Mouse (Mus musculus): ENCODE results near the gene Ndufaf8. TPM values are rescaled to one million over a fixed set of nuclear protein-coding genes. Genes with fewer than 3 reads are reported as not detected.

Gene Ndufaf8
- polyA plus RNA-seq, 1 experiment from 2014 or later = 63.4 TPM

- Histone ChIP-seq H3K4me2 (ENCODE audit: low read depth, low read length) (no peak overlapping the region), H3K9me3 (ENCODE audit: low read length) (no peaks in the 10 kb centered on the region), H3K36me3 (replicated peaks; ENCODE audit: insufficient read depth, low read length) (peaks cover 7% of the 10 kb centered on the region; the same call in 1 of the 2 replicates), H3K4me1 (ENCODE audit: insufficient read depth) (peaks cover 13% of the 10 kb centered on the region), H3K27me3 (ENCODE audit: insufficient read depth, low read length) (no peaks in the 10 kb centered on the region), H3K9ac (replicated peaks) (no peak overlapping the region), H3K27ac (ENCODE audit: low read depth) (no peak overlapping the region), H3K4me3 (ENCODE audit: low read depth, low read length) (no peak overlapping the region)
- ATAC-seq = no peak
- no peak for DNase-seq
- no peak for TF ChIP-seq EP300 (IDR thresholded peaks at IDR 0.05; ENCODE audit: low read depth)
- TF ChIP-seq CTCF (IDR thresholded peaks at IDR 0.05; ENCODE audit: low read depth) = peak; percentile 21; the same call in 1 of the 2 replicates
- 77% methylated on average over 17 of the region's 17 CpGs for WGBS (ENCODE audit: insufficient replicate concordance)
Measured at GRCm38 (mm10) chr11:120067834-120068233, 30.9 kb upstream of the Ndufaf8 start.

GRCm38 (mm10) chr11:120069261-120069660 lies 29.5 kb upstream of the Ndufaf8 start:
- Histone ChIP-seq H3K4me1 (ENCODE audit: insufficient read depth) (peaks cover 13% of the 10 kb centered on the region), H3K36me3 (replicated peaks; ENCODE audit: insufficient read depth, low read length) (peaks cover 7% of the 10 kb centered on the region; the same call in 1 of the 2 replicates), H3K27me3 (ENCODE audit: insufficient read depth, low read length) (no peaks in the 10 kb centered on the region), H3K9ac (replicated peaks) (no peak overlapping the region), H3K9me3 (ENCODE audit: low read length) (no peaks in the 10 kb centered on the region), H3K4me3 (ENCODE audit: low read depth, low read length) (no peak overlapping the region), H3K4me2 (ENCODE audit: low read depth, low read length) (no peak overlapping the region), H3K27ac (ENCODE audit: low read depth) (no peak overlapping the region)
- ATAC-seq (no peak), DNase-seq (no peak)
- TF ChIP-seq EP300 (IDR thresholded peaks at IDR 0.05; ENCODE audit: low read depth) (no peak), CTCF (IDR thresholded peaks at IDR 0.05; ENCODE audit: low read depth) (no peak)
- WGBS (ENCODE audit: insufficient replicate concordance) = 73% methylated on average over 11 of the region's 11 CpGs

- H3K4me2 ChIP-seq (ENCODE audit: low read depth, low read length) = no peak overlapping the region
- ATAC-seq (no peak), DNase-seq (no peak)
- H3K27me3 ChIP-seq (ENCODE audit: insufficient read depth, low read length) = no peaks in the 10 kb centered on the region
- H3K9ac ChIP-seq (replicated peaks) = no peak overlapping the region
- WGBS (ENCODE audit: insufficient replicate concordance) = 90% methylated on average over 26 of the region's 27 CpGs
- TF ChIP-seq CTCF (IDR thresholded peaks at IDR 0.05; ENCODE audit: low read depth) (no peak), EP300 (IDR thresholded peaks at IDR 0.05; ENCODE audit: low read depth) (no peak)
- no peak overlapping the region for H3K4me3 ChIP-seq (ENCODE audit: low read depth, low read length)
- H3K9me3 ChIP-seq (ENCODE audit: low read length) = no peaks in the 10 kb centered on the region
- H3K36me3 ChIP-seq (replicated peaks; ENCODE audit: insufficient read depth, low read length) = peaks cover 7% of the 10 kb centered on the region; the same call in 1 of the 2 replicates
- H3K27ac ChIP-seq (ENCODE audit: low read depth) = no peak overlapping the region
- H3K4me1 ChIP-seq (ENCODE audit: insufficient read depth) = peaks cover 3% of the 10 kb centered on the region; the same call in 1 of the 2 replicates
Measured at GRCm38 (mm10) chr11:120070286-120070930, 28.3 kb upstream of the Ndufaf8 start.

GRCm38 (mm10) chr11:120071065-120071464 lies 27.7 kb upstream of the Ndufaf8 start:
- H3K9me3 ChIP-seq (ENCODE audit: low read length) = no peaks in the 10 kb centered on the region
- no peaks in the 10 kb centered on the region for H3K4me1 ChIP-seq (ENCODE audit: insufficient read depth)
- no peaks in the 10 kb centered on the region for H3K27me3 ChIP-seq (ENCODE audit: insufficient read depth, low read length)
- 75% methylated on average over 12 of the region's 12 CpGs for WGBS (ENCODE audit: insufficient replicate concordance)
- ATAC-seq (peak; percentile 34), DNase-seq (no peak)
- no peak overlapping the region for H3K4me3 ChIP-seq (ENCODE audit: low read depth, low read length)
- H3K27ac ChIP-seq (ENCODE audit: low read depth) = no peak overlapping the region
- TF ChIP-seq CTCF (IDR thresholded peaks at IDR 0.05; ENCODE audit: low read depth) = no peak
- no peak for TF ChIP-seq EP300 (IDR thresholded peaks at IDR 0.05; ENCODE audit: low read depth)
- no peak overlapping the region for H3K4me2 ChIP-seq (ENCODE audit: low read depth, low read length)
- no peak overlapping the region for H3K9ac ChIP-seq (replicated peaks)
- H3K36me3 ChIP-seq (replicated peaks; ENCODE audit: insufficient read depth, low read length) = peaks cover 7% of the 10 kb centered on the region; the same call in 1 of the 2 replicates

- 75% methylated on average over 7 of the region's 7 CpGs for WGBS (ENCODE audit: insufficient replicate concordance)
- DNase-seq = no peak
Measured at GRCm38 (mm10) chr11:120071731-120072320, 26.9 kb upstream of the Ndufaf8 start.

GRCm38 (mm10) chr11:120072986-120073647 lies 25.6 kb upstream of the Ndufaf8 start:
- WGBS (ENCODE audit: insufficient replicate concordance) = 81% methylated on average over 9 of the region's 9 CpGs
- TF ChIP-seq CTCF (IDR thresholded peaks at IDR 0.05; ENCODE audit: low read depth) = peak; percentile 46
- TF ChIP-seq EP300 (IDR thresholded peaks at IDR 0.05; ENCODE audit: low read depth) = no peak
- DNase-seq = no peak
- H3K9me3 ChIP-seq (ENCODE audit: low read length) = no peaks in the 10 kb centered on the region
- H3K4me1 ChIP-seq (ENCODE audit: insufficient read depth) = no peaks in the 10 kb centered on the region
- peaks cover 8% of the 10 kb centered on the region; the same call in 1 of the 2 replicates for H3K36me3 ChIP-seq (replicated peaks; ENCODE audit: insufficient read depth, low read length)
- no peaks in the 10 kb centered on the region for H3K27me3 ChIP-seq (ENCODE audit: insufficient read depth, low read length)
- peak; percentile 37; the same call in 1 of the 2 replicates for ATAC-seq
- H3K27ac ChIP-seq (ENCODE audit: low read depth) = no peak overlapping the region
- H3K4me3 ChIP-seq (ENCODE audit: low read depth, low read length) = no peak overlapping the region
- no peak overlapping the region for H3K4me2 ChIP-seq (ENCODE audit: low read depth, low read length)
- no peak overlapping the region for H3K9ac ChIP-seq (replicated peaks)

More at GRCm38 (mm10) chr11:120071731-120072320, 26.9 kb upstream of the Ndufaf8 start:
- TF ChIP-seq CTCF (IDR thresholded peaks at IDR 0.05; ENCODE audit: low read depth) (no peak), EP300 (IDR thresholded peaks at IDR 0.05; ENCODE audit: low read depth) (no peak)
- Histone ChIP-seq H3K4me3 (ENCODE audit: low read depth, low read length) (no peak overlapping the region), H3K36me3 (replicated peaks; ENCODE audit: insufficient read depth, low read length) (peaks cover 8% of the 10 kb centered on the region; the same call in 1 of the 2 replicates), H3K9me3 (ENCODE audit: low read length) (no peaks in the 10 kb centered on the region), H3K27me3 (ENCODE audit: insufficient read depth, low read length) (no peaks in the 10 kb centered on the region), H3K9ac (replicated peaks) (no peak overlapping the region), H3K27ac (ENCODE audit: low read depth) (no peak overlapping the region), H3K4me1 (ENCODE audit: insufficient read depth) (no peaks in the 10 kb centered on the region), H3K4me2 (ENCODE audit: low read depth, low read length) (no peak overlapping the region)
- ATAC-seq = no peak
